Mouse (Mus musculus) CH12.LX (cell line): Measurements from ENCODE around the gene Herc3. TPM values are rescaled to one million over a fixed set of nuclear protein-coding genes. Genes with fewer than 3 reads are reported as not detected.

ENCODE experiments used
- DNase-seq: peaks from one replicate; pipeline ENCODE4 v3.0.0-alpha.2; 2013; ENCODE audit errors: extremely low read depth
- H3K27ac ChIP-seq: 2 replicates; pipeline ENCODE4 v1.5.1; 2012; ENCODE audit warnings: low read depth, mild to moderate bottlenecking, control low read depth, moderate library complexity; ENCODE audit not compliant: insufficient read depth
- H3K27me3 ChIP-seq: replicated peaks from 2 replicates; pipeline ENCODE3; 2012; ENCODE audit warnings: inconsistent platforms
- H3K36me3 ChIP-seq, 2 experiments: replicated peaks in 1 of 2; 2 replicates each; pipeline versions ENCODE3 to v1.6.1; 2012; ENCODE audit warnings: inconsistent platforms in 1 of 2, low read length in 1 of 2, mild to moderate bottlenecking in 1 of 2, mixed read lengths in 1 of 2, moderate library complexity in 1 of 2; ENCODE audit not compliant: control insufficient read depth in 1 of 2, insufficient read depth in 1 of 2
- H3K4me1 ChIP-seq, 2 experiments: 2 replicates each; pipeline ENCODE4 v1.6.1; 2012; ENCODE audit warnings: inconsistent platforms in 1 of 2, moderate library complexity in 1 of 2; ENCODE audit not compliant: insufficient read depth in 2 of 2, control insufficient read depth in 1 of 2
- H3K4me2 ChIP-seq: 2 replicates; pipeline ENCODE4 v1.6.1; 2012; ENCODE audit warnings: low read depth, mild to moderate bottlenecking, control low read depth; ENCODE audit not compliant: poor library complexity, insufficient read depth, severe bottlenecking
- H3K4me3 ChIP-seq, 3 experiments: fragments of 150-350 bp in 1 of 3; sonication (generic) in 1 of 3; replicated peaks in 1 of 3; 2 replicates each; pipeline versions ENCODE3 to v1.5.1; 2011 to 2012; ENCODE audit warnings: low read depth in 2 of 3, low read length in 2 of 3, mild to moderate bottlenecking in 2 of 3, moderate library complexity in 2 of 3, control low read depth in 1 of 3, improper control_type of control experiment in 1 of 3, inconsistent platforms in 1 of 3, mixed read lengths in 1 of 3; ENCODE audit not compliant: poor library complexity in 1 of 3
- H3K79me2 ChIP-seq: replicated peaks from 2 replicates; pipeline ENCODE4 v1.6.1; 2012; ENCODE audit warnings: mild to moderate bottlenecking, moderate library complexity; ENCODE audit not compliant: control insufficient read depth, poor library complexity, insufficient read depth, severe bottlenecking; ENCODE audit errors: extremely low read depth
- H3K9ac ChIP-seq: 2 replicates; pipeline ENCODE4 v1.6.1; 2012; ENCODE audit warnings: low read depth, mild to moderate bottlenecking, control low read depth, moderate library complexity; ENCODE audit not compliant: insufficient read depth
- H3K9me3 ChIP-seq: replicated peaks from 2 replicates; pipeline ENCODE3; 2012; ENCODE audit warnings: low read length, inconsistent platforms, mixed read lengths
- CTCF ChIP-seq, 2 experiments: IDR thresholded peaks in 1 of 2; conservative IDR thresholded peaks in 1 of 2; 2 replicates each; pipeline ENCODE4 v1.5.1; 2011 to 2012; ENCODE audit warnings: low read depth in 2 of 2, low read length in 2 of 2, improper control_type of control experiment in 1 of 2, inconsistent platforms in 1 of 2, mild to moderate bottlenecking in 1 of 2, moderate library complexity in 1 of 2
- ELF1 ChIP-seq: IDR thresholded peaks from 2 replicates; pipeline ENCODE4 v1.6.1; 2014; ENCODE audit warnings: low read depth, mild to moderate bottlenecking, inconsistent platforms, low read length, improper control_type of control experiment
- dilution Hi-C: fragments of 300-500 bp; cut with MboI; formaldehyde crosslinking; loops from 2 replicates; pipeline ENCODE4 v1.14.3; 2020; ENCODE audit warnings: low sequenced_read_pairs; ENCODE audit not compliant: extremely low pct_unique_long_range_greater_than_20kb, extremely low pct_ligation_motif_present
- in situ Hi-C: fragments of 300-500 bp; cut with MboI; formaldehyde crosslinking; loops from 3 replicates; pipeline ENCODE4 v1.14.3; 2019; ENCODE audit warnings: low sequenced_read_pairs, low pct_ligation_motif_present, low pct_unique_long_range_greater_than_20kb, mixed read lengths
- polyA plus RNA-seq: library from polyadenylated mRNA; unstranded; fragments of >175 nt; gene quantifications from 2 replicates; pipeline ENCODE4 v1.2.1, GENCODE M21; 2012; ENCODE audit warnings: low read depth; ENCODE audit not compliant: insufficient read length
- total RNA-seq, 2 experiments: library from RNA; depleted of rRNA; stranded (reverse); fragments of 300-350 nt in 1 of 2; fragments of >200 nt in 1 of 2; gene quantifications; 2 replicates each; pipeline ENCODE4 v1.2.3; 2012 to 2014

The Herc3 gene
- total and polyA plus RNA-seq, 3 experiments: 15.7 to 19.1 (median 17.8) TPM

DNA sequence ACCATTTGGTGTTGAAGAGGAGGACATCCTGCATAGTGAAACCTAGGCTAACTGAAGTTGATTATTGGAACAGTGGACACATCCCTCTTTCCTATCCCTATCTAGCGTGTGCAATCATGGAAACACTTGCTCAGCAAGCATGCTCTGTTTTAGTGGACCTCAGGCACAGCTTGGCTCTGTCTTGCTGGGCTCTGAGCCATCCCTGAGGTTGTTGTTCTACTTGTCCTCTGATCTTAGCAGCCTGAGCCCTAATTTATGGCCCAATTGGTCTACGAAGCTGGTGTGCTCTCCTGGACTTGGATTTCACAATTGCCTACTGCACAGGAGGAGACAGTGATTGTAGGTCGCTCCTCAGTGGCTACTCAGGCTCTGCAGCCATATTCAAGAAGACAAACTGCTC lies 137.0 kb downstream of the Herc3 start:
- no peak for TF ChIP-seq ELF1
- no peak for TF ChIP-seq CTCF (conservative IDR thresholded peaks at IDR 0.05 in 1 of 2, IDR thresholded peaks at IDR 0.05 in 1 of 2; ENCODE audit: low read depth in 2 of 2, low read length in 2 of 2)
- H3K9me3 ChIP-seq: no peaks in the 10 kb centered on the region
- H3K4me1 ChIP-seq: no peaks in the 10 kb centered on the region
- no peak for DNase-seq
- no peak overlapping the region for H3K4me2 ChIP-seq
- H3K36me3 ChIP-seq: no peaks in the 10 kb centered on the region
- H3K27ac ChIP-seq: no peak overlapping the region
- in situ Hi-C loops (no loop called here), dilution Hi-C loops (no loop called here)
- no peak overlapping the region for H3K4me3 ChIP-seq
- H3K79me2 ChIP-seq: no peaks in the 10 kb centered on the region
- H3K9ac ChIP-seq: no peak overlapping the region
- H3K27me3 ChIP-seq: no peaks in the 10 kb centered on the region

Other genes starting within 250 kb of the Herc3 start
- gene Abcg2, start 246.9 kb upstream of the Herc3 start, total RNA-seq (2012; rRNA removed): 16.6 and 20.0 TPM in 2 replicates
- gene Abcg2, start 246.9 kb upstream of the Herc3 start, total RNA-seq (2014; rRNA removed): 39.9 and 48.5 TPM in 2 replicates
- 25.0 and 28.8 TPM in 2 replicates for gene Abcg2, start 246.9 kb upstream of the Herc3 start, polyA plus RNA-seq
- gene Nap1l5, start 75.6 kb downstream of the Herc3 start, total RNA-seq (2012; rRNA removed): not detected in 2 replicates
- not detected in 2 replicates for gene Nap1l5, start 75.6 kb downstream of the Herc3 start, total RNA-seq (2014; rRNA removed)
- not detected in 2 replicates for gene Nap1l5, start 75.6 kb downstream of the Herc3 start, polyA plus RNA-seq
- 0.04 and 0.17 TPM in 2 replicates for gene Fam13a, start 193.1 kb downstream of the Herc3 start, total RNA-seq (2012; rRNA removed)
- not detected in 2 replicates for gene Fam13a, start 193.1 kb downstream of the Herc3 start, total RNA-seq (2014; rRNA removed)
- gene Fam13a, start 193.1 kb downstream of the Herc3 start, polyA plus RNA-seq: 0.18 and 0.21 TPM in 2 replicates